Mouse (Mus musculus) embryonic facial prominence, embryonic 10.5 days (tissue): ENCODE measurements around the gene Naa11. TPM values are rescaled to one million over a fixed set of nuclear protein-coding genes. Genes with fewer than 3 reads are reported as not detected.

Source experiments
- DNase-seq: peaks from one replicate; pipeline ENCODE4 v3.0.0-alpha.2; 2017; ENCODE audit warnings: low spot score
- H3K27ac ChIP-seq: fragments of 300-500 bp; sonication (generic); replicated peaks from 2 replicates; pipeline ENCODE4 v1.5.1; 2016; ENCODE audit warnings: mild to moderate bottlenecking
- H3K27me3 ChIP-seq: fragments of 300-500 bp; sonication (generic); replicated peaks from 2 replicates; pipeline ENCODE4 v1.6.1; 2016; ENCODE audit warnings: low read depth, mild to moderate bottlenecking; ENCODE audit not compliant: poor library complexity, severe bottlenecking
- H3K36me3 ChIP-seq: fragments of 300-500 bp; sonication (generic); replicated peaks from 2 replicates; pipeline ENCODE4 v1.6.1; 2016; ENCODE audit warnings: mild to moderate bottlenecking, moderate library complexity
- H3K4me1 ChIP-seq: fragments of 300-500 bp; sonication (generic); 2 replicates; pipeline ENCODE4 v1.6.1; 2016
- H3K4me3 ChIP-seq: fragments of 300-500 bp; sonication (generic); 2 replicates; pipeline ENCODE4 v1.5.1; 2016; ENCODE audit warnings: mild to moderate bottlenecking, moderate library complexity
- H3K9me3 ChIP-seq: fragments of 300-500 bp; sonication (generic); 2 replicates; pipeline ENCODE4 v1.6.1; 2016; ENCODE audit warnings: mild to moderate bottlenecking
- WGBS: fragments of 180-500 bp; shearing (Covaris S2); methylation state at CpG from one replicate; pipeline ENCODE4 v1.1.7; 2016; 5-methylcytosine and 5-hydroxymethylcytosine counted together
- polyA plus RNA-seq: library from polyadenylated mRNA; unstranded; fragments of >200 nt; fragmentation: Nextera tagmentation; extraction: Ambion mirVana; gene quantifications from 2 replicates; pipeline ENCODE4 v1.2.1, GENCODE M21; 2016

Naa11 gene
- polyA plus RNA-seq, 1 experiment from 2014 or later = not detected

- Histone ChIP-seq H3K36me3 (no peaks in the 10 kb centered on the region), H3K4me3 (no peak overlapping the region), H3K27ac (no peak overlapping the region), H3K27me3 (no peaks in the 10 kb centered on the region), H3K9me3 (no peaks in the 10 kb centered on the region), H3K4me1 (no peaks in the 10 kb centered on the region)
- 71% methylated on average over 14 of the region's 14 CpGs for WGBS
- DNase-seq = no peak
Measured at GRCm38 (mm10) chr5:97382548-97383222, 9.5 kb downstream of the Naa11 start.

- Histone ChIP-seq H3K4me3 (no peak overlapping the region), H3K36me3 (no peaks in the 10 kb centered on the region), H3K4me1 (no peaks in the 10 kb centered on the region), H3K9me3 (no peaks in the 10 kb centered on the region), H3K27me3 (no peaks in the 10 kb centered on the region), H3K27ac (no peak overlapping the region)
- WGBS = 39% methylated on average over 3 of the region's 3 CpGs
- DNase-seq = peak; percentile 18
Measured at GRCm38 (mm10) chr5:97379976-97380375, 12.2 kb downstream of the Naa11 start.

GRCm38 (mm10) chr5:97364781-97365180 lies 27.4 kb downstream of the Naa11 start:
- WGBS = 82% methylated on average over 8 of the region's 8 CpGs
- Histone ChIP-seq H3K4me3 (no peak overlapping the region), H3K36me3 (no peaks in the 10 kb centered on the region), H3K27ac (no peak overlapping the region), H3K4me1 (no peaks in the 10 kb centered on the region), H3K27me3 (no peaks in the 10 kb centered on the region), H3K9me3 (no peaks in the 10 kb centered on the region)
- no peak for DNase-seq

- Histone ChIP-seq H3K36me3 (no peaks in the 10 kb centered on the region), H3K27ac (no peak overlapping the region), H3K27me3 (no peaks in the 10 kb centered on the region), H3K4me1 (no peaks in the 10 kb centered on the region), H3K4me3 (no peak overlapping the region), H3K9me3 (no peaks in the 10 kb centered on the region)
- 74% methylated on average over 8 of the region's 8 CpGs for WGBS
- DNase-seq = no peak
Measured at GRCm38 (mm10) chr5:97364252-97364651, 27.9 kb downstream of the Naa11 start.

- Histone ChIP-seq H3K4me1 (no peaks in the 10 kb centered on the region), H3K36me3 (no peaks in the 10 kb centered on the region), H3K27ac (no peak overlapping the region), H3K9me3 (no peaks in the 10 kb centered on the region), H3K27me3 (no peaks in the 10 kb centered on the region), H3K4me3 (no peak overlapping the region)
- no peak for DNase-seq
- 69% methylated on average over 2 of the region's 2 CpGs for WGBS
Measured at GRCm38 (mm10) chr5:97362539-97362938, 29.6 kb downstream of the Naa11 start.

- Histone ChIP-seq H3K4me3 (no peak overlapping the region), H3K27ac (no peak overlapping the region), H3K9me3 (no peaks in the 10 kb centered on the region), H3K27me3 (no peaks in the 10 kb centered on the region), H3K36me3 (no peaks in the 10 kb centered on the region), H3K4me1 (no peaks in the 10 kb centered on the region)
- DNase-seq = no peak
- 75% methylated on average over 4 of the region's 4 CpGs for WGBS
Measured at GRCm38 (mm10) chr5:97359104-97359503, 33.1 kb downstream of the Naa11 start.

GRCm38 (mm10) chr5:97356135-97356534 lies 36.0 kb downstream of the Naa11 start:
- DNase-seq = no peak
- Histone ChIP-seq H3K9me3 (no peaks in the 10 kb centered on the region), H3K4me1 (no peaks in the 10 kb centered on the region), H3K27ac (no peak overlapping the region), H3K36me3 (no peaks in the 10 kb centered on the region), H3K4me3 (no peak overlapping the region), H3K27me3 (no peaks in the 10 kb centered on the region)
- 61% methylated on average over 2 of the region's 2 CpGs for WGBS

GRCm38 (mm10) chr5:97355152-97355551 lies 37.0 kb downstream of the Naa11 start:
- Histone ChIP-seq H3K27ac (no peak overlapping the region), H3K4me3 (no peak overlapping the region), H3K4me1 (no peaks in the 10 kb centered on the region), H3K9me3 (no peaks in the 10 kb centered on the region), H3K36me3 (no peaks in the 10 kb centered on the region), H3K27me3 (no peaks in the 10 kb centered on the region)
- no peak for DNase-seq
- 98% methylated on average over 2 of the region's 2 CpGs for WGBS

- H3K27ac ChIP-seq = no peak overlapping the region
- H3K27me3 ChIP-seq = no peaks in the 10 kb centered on the region
- no peak for DNase-seq
- no peak overlapping the region for H3K4me3 ChIP-seq
- H3K36me3 ChIP-seq = no peaks in the 10 kb centered on the region
- H3K4me1 ChIP-seq = no peaks in the 10 kb centered on the region
- 93% methylated on average over 2 of the region's 2 CpGs for WGBS
- no peaks in the 10 kb centered on the region for H3K9me3 ChIP-seq
Measured at GRCm38 (mm10) chr5:97348760-97349159, 43.4 kb downstream of the Naa11 start.

- H3K27me3 ChIP-seq = no peaks in the 10 kb centered on the region
- no peaks in the 10 kb centered on the region for H3K4me1 ChIP-seq
- no peaks in the 10 kb centered on the region for H3K36me3 ChIP-seq
- no peak overlapping the region for H3K4me3 ChIP-seq
- DNase-seq = no peak
- WGBS = 90% methylated on average over 8 of the region's 8 CpGs
- H3K9me3 ChIP-seq = no peaks in the 10 kb centered on the region
- no peak overlapping the region for H3K27ac ChIP-seq
Measured at GRCm38 (mm10) chr5:97348310-97348709, 43.9 kb downstream of the Naa11 start.

GRCm38 (mm10) chr5:97345732-97346253 lies 46.4 kb downstream of the Naa11 start:
- H3K9me3 ChIP-seq = no peaks in the 10 kb centered on the region
- H3K27me3 ChIP-seq = no peaks in the 10 kb centered on the region
- H3K27ac ChIP-seq = no peak overlapping the region
- H3K36me3 ChIP-seq = no peaks in the 10 kb centered on the region
- H3K4me3 ChIP-seq = no peak overlapping the region
- no peak for DNase-seq
- H3K4me1 ChIP-seq = no peaks in the 10 kb centered on the region
- WGBS = 94% methylated on average over 10 of the region's 10 CpGs

GRCm38 (mm10) chr5:97345129-97345528 lies 47.0 kb downstream of the Naa11 start:
- no peak for DNase-seq
- no peak overlapping the region for H3K4me3 ChIP-seq
- no peaks in the 10 kb centered on the region for H3K27me3 ChIP-seq
- no peaks in the 10 kb centered on the region for H3K36me3 ChIP-seq
- H3K9me3 ChIP-seq = no peaks in the 10 kb centered on the region
- H3K27ac ChIP-seq = no peak overlapping the region
- no peaks in the 10 kb centered on the region for H3K4me1 ChIP-seq

- H3K27ac ChIP-seq = no peak overlapping the region
- no peaks in the 10 kb centered on the region for H3K36me3 ChIP-seq
- 81% methylated on average over 3 of the region's 3 CpGs for WGBS
- DNase-seq = no peak
- H3K4me3 ChIP-seq = no peak overlapping the region
- H3K9me3 ChIP-seq = no peaks in the 10 kb centered on the region
- H3K4me1 ChIP-seq = no peaks in the 10 kb centered on the region
- H3K27me3 ChIP-seq = no peaks in the 10 kb centered on the region
Measured at GRCm38 (mm10) chr5:97344144-97344543, 48.0 kb downstream of the Naa11 start.
